Comparison of ENCODE assay signal across 20 mouse cellular contexts in the genomic region with DNA sequence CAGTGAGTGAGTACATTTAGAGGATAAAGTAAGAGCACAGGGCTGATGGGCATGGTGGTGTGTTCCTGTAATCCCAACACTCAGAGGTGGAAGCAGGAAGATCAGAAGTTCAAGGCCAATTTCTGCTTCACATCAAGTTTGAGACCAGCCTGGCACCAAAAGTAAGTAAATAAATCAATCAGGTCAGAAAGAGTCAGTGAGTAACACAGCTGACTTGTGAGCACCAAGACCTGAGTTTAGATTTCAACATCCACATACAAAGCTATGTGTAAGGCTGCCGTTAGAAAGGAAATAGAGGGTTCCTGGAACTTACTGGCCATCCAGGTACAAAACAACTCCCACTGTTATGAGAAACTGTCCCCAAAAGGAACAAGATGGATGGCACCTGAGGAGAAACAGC.
DNase-seq lines count a peak whose midpoint lies in the region; ATAC-seq and TF ChIP-seq lines count a peak whose summit lies in the region.
"Had no signal": no experiment of that assay in that cellular context is flagged by ENCODE, and none has a peak within 500 bp of the region (broad histone marks: within the 10 kb centered on the region; RNA-seq: fewer than 3 reads in every experiment).

No protein-coding gene starts in this region.

- H3K4me3 ChIP-seq in cerebellum, adult 2 months (replicated peaks; ENCODE audit: insufficient read depth, low read depth, low read length) = no peak overlapping the region
- no peak overlapping the region for H3K4me3 ChIP-seq in heart, embryonic 10.5 days
- H3K4me3 ChIP-seq in left cerebral cortex, adult 2 months = no peak overlapping the region
- peak overlapping the region; percentile 38 for H3K4me3 ChIP-seq in megakaryocyte, embryonic 14.5 days (replicated peaks)
- H3K4me3 ChIP-seq: embryonic facial prominence, embryonic 12.5 days; hindbrain, embryonic 12.5 days had no signal

- H3K9me3 ChIP-seq in heart, embryonic 10.5 days = no peaks in the 10 kb centered on the region
- H3K9me3 ChIP-seq in megakaryocyte, embryonic 14.5 days = no peaks in the 10 kb centered on the region
- H3K9me3 ChIP-seq: embryonic facial prominence, embryonic 12.5 days; G1E; hindbrain, embryonic 12.5 days had no signal

- peaks cover 63% of the 10 kb centered on the region for H3K4me1 ChIP-seq in cerebellum, adult 2 months (ENCODE audit: control insufficient read depth, insufficient read depth, low read length)
- peaks cover 48% of the 10 kb centered on the region for H3K4me1 ChIP-seq in heart, embryonic 10.5 days
- H3K4me1 ChIP-seq in megakaryocyte, embryonic 14.5 days = peaks cover 88% of the 10 kb centered on the region

- peaks cover 16% of the 10 kb centered on the region for H3K36me3 ChIP-seq in heart, embryonic 10.5 days
- peaks cover 37% of the 10 kb centered on the region for H3K36me3 ChIP-seq in megakaryocyte, embryonic 14.5 days (replicated peaks; ENCODE audit: low read length)
- H3K36me3 ChIP-seq: G1E had no signal

- intact Hi-C loops in left cerebral cortex, adult 2 months (cut with DNase I) = loop anchor here (5.0 kb wide), 1 partner anchor 79 kb away; a partner anchor contains a TSS
- intact Hi-C loops in left cerebral cortex, postnatal 14 days (cut with DNase I) = loop anchor here (5.0 kb wide), 1 partner anchor 79 kb away; a partner anchor contains a TSS

- TF ChIP-seq CTCF in cerebellum, adult 2 months (IDR thresholded peaks at IDR 0.05; ENCODE audit: borderline replicate concordance, insufficient read depth, low read depth, low read length) = no peak
- no peak for TF ChIP-seq CTCF in left cerebral cortex, adult 2 months (IDR thresholded peaks at IDR 0.05)

- 8% methylated on average over 1 of the region's 1 CpGs for WGBS in cerebellum, adult 2 months
- 65% methylated on average over 1 of the region's 1 CpGs for WGBS in heart, embryonic 10.5 days

- H3K27me3 ChIP-seq in cerebellum, adult 2 months (ENCODE audit: control insufficient read depth, insufficient read depth, low read length) = no peaks in the 10 kb centered on the region
- no peaks in the 10 kb centered on the region for H3K27me3 ChIP-seq in heart, embryonic 10.5 days (ENCODE audit: insufficient read depth, poor library complexity, severe bottlenecking)
- H3K27me3 ChIP-seq in megakaryocyte, embryonic 14.5 days (replicated peaks) = no peaks in the 10 kb centered on the region
- H3K27me3 ChIP-seq: hindbrain, embryonic 12.5 days had no signal

- H3K27ac ChIP-seq in cerebellum, adult 2 months (ENCODE audit: insufficient read depth, low read length) = peak overlapping the region; percentile 98
- 0 out of 2 replicates have a peak overlapping the region, but pooled peaks have one; percentile 29 for H3K27ac ChIP-seq in heart, embryonic 10.5 days
- H3K27ac ChIP-seq in left cerebral cortex, adult 2 months = peak overlapping the region; percentile 54; the same call in 1 of the 2 replicates
- H3K27ac ChIP-seq: embryonic facial prominence, embryonic 12.5 days; hindbrain, embryonic 12.5 days had no signal

- ATAC-seq in megakaryocyte, adult 5-6 weeks (ENCODE audit: poor library complexity, severe bottlenecking) = no peak
- ATAC-seq: CD4-positive, CD25-positive, alpha-beta regulatory T cell, adult 4 months; inflammation-experienced regulatory T-cells, adult 6 months; intestine, postnatal 0 days had no signal

- no peak for DNase-seq in cerebellum, adult 2 months
- DNase-seq in cerebellum, adult 9-10 months = no peak
- no peak for DNase-seq in heart, embryonic 10.5 days (ENCODE audit: low spot score)
- no peak for DNase-seq in heart, adult 8-10 months (ENCODE audit: low spot score)
- no peak for DNase-seq in left cerebral cortex, adult 2 months (ENCODE audit: extremely low spot score in 1 of 2, low spot score in 2 of 2)
- DNase-seq in left cerebral cortex, postnatal 14 days (ENCODE audit: low spot score in 2 of 2) = no peak
- DNase-seq: adrenal gland, adult 8-10 months; adrenal gland, postnatal 36 days; B cell, adult 2 months; gastrocnemius, postnatal 36 days; heart, adult 18-20 months; heart, postnatal 4 days had no signal

- no peak for TF ChIP-seq POLR2A in cerebellum, adult 2 months (IDR thresholded peaks at IDR 0.05; ENCODE audit: borderline replicate concordance, insufficient read depth, low read length)

Comparison
In these comparisons a context has a peak if more than half of its experiments do, and no peak if none do; other contexts are left out.
1. H3K27ac ChIP-seq: peak in every context shown above with its lines; median percentile 98 in cerebellum, adult 2 months; 54 in left cerebral cortex, adult 2 months; 29 in heart, embryonic 10.5 days.